Mouse (Mus musculus) frontal cortex, postnatal 25 days (tissue): ENCODE data around the gene Tmem170b.

Experiments
- DNase-seq, 2 experiments: peaks; one replicate each; pipeline ENCODE4 v3.0.0; 2022; ENCODE audit warnings: low spot score in 2 of 2

The Tmem170b gene

DNA sequence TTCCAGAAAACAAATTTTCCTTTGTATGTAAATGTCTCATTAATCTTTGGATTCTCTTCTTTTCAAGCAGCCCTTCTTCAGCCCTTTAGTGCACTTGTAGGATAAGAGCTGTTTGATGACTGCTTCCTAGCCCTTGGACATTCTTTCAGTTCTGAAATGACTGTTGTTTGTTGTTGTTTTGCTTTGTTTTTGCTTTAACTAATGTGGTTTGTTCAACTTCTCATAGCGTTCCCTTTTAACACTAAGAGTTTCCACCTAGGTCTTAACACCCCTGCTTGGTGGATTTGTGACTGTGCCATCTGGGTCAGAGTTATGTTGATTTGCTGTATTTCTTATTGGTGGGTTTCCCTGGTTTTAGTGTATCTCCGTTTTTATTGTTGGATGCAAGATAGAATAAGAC, 8.8 kb downstream of the Tmem170b start:
- DNase-seq: no peak

- no peak for DNase-seq
Measured at GRCm38 (mm10) chr13:41614982-41615381, 9.3 kb downstream of the Tmem170b start.

DNA sequence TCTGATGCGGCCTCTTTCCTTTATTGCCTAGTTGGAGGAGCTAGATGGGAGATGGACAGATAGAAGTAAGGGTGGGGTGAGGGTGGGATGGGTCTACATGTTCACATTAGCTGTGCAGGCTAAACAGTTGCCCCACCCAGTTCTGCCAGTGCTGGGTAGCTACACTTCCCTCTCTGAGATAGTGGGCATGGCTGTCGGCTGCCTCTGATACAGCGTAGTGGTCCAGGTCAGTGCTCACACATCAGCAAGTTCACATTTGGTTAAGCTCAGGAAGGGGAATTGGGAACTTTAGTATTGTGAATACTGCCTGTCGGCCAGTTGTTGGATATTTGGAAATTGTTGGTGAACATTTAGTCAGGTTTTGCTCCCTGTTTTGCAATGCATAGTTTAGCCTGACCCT, 13.8 kb downstream of the Tmem170b start:
- DNase-seq: no peak

DNA sequence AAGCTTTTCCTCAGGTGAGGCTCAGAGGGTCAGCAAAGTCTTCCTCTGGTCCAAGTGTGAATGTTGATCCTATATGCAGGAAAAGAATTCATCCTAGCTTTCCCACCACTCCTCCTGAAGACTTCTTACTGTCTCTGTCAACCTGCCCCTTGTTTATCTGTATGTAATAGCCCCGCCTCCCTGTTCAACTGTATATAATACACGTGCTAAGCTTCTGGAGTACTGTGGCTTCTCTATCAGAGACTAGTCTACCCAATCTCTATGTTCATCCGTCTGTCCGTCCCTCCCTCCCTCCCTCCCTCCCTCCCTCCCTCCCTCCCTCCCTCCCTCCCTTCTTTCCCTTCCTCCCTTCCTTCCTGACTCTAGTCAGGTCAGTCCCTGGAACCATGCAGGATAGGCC, 14.4 kb downstream of the Tmem170b start:
- DNase-seq: no peak

DNA sequence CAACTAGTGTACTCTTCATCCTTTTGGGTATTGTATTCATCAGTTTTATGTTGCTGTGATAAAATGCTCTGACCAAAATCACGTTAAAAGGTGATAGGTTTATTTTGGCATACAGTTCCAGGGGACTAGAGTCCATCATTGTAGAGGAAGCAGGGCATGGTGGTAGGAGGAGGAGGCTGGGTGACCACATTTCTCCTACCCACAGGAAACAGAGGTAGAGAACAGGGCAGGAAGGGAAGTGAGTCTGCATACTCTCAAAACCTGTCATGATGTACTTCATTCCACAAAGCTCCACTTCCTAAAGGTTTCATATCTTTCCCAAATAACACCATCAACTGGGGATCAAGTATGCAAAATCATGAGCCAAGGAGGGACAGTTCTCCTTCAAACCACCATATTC, 18.4 kb downstream of the Tmem170b start:
- no peak for DNase-seq

- DNase-seq: no peak
Measured at GRCm38 (mm10) chr13:41625248-41625647, 19.5 kb downstream of the Tmem170b start.

DNA sequence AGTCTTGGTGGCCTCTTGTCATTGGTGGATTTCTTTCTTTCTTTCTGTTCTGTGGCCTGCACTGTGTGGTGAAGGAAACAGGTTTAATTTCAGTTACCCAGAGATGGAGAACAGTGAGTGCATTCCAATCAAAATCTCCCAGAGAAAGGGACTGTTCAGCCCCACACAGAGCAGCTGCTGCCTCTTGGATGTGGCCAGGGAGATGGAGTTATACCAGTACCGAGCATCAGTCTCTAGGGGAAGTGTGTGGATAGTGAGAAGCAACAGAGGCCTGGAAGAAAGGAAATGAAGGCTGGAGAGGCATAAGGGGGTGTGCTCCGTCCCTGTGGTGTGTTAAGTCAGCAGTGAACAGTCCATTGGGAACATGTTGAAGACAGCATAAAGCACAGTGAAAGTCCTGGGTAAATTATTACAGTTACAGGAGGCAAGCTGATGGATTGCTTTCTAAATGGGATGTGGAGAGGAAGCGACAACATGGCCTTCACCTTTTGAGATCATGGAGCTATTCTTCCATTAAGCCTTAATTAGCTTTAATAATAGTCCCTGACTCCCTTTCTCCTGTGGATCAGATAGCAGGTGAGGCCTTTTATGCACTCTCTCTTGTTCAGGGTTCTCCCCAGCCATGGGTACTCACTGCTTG, 21.7 kb downstream of the Tmem170b start:
- DNase-seq: no peak

GRCm38 (mm10) chr13:41634401-41634818, 28.7 kb downstream of the Tmem170b start:
- DNase-seq: peak; percentile 64 to 71

- DNase-seq: no peak
Measured at GRCm38 (mm10) chr13:41638083-41638482, 32.4 kb downstream of the Tmem170b start.

DNA sequence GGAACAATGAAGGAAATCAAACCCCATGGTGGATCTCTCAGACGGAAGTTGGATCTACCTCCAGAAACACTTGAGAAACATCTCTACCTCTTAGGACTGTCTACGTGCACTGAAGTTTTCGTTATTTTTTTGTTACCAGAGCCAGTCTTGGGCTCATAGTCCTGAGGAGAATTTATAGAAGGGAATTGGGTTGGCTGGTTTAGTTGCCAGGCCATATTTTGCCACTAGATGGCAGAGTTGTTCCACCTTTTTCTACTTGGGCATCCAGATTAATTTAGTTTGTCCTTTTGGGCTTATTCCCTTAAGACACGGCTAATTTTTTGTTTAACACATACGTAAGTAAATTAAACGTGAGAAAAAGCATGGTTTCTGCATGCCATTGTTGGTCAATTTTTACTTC, 37.1 kb downstream of the Tmem170b start:
- peak; percentile 54 to 61 for DNase-seq

GRCm38 (mm10) chr13:41643798-41644197, 38.1 kb downstream of the Tmem170b start:
- DNase-seq: no peak

GRCm38 (mm10) chr13:41644591-41645482, 39.1 kb downstream of the Tmem170b start:
- DNase-seq: no peak

GRCm38 (mm10) chr13:41645483-41645859, 39.8 kb downstream of the Tmem170b start:
- DNase-seq: no peak

DNA sequence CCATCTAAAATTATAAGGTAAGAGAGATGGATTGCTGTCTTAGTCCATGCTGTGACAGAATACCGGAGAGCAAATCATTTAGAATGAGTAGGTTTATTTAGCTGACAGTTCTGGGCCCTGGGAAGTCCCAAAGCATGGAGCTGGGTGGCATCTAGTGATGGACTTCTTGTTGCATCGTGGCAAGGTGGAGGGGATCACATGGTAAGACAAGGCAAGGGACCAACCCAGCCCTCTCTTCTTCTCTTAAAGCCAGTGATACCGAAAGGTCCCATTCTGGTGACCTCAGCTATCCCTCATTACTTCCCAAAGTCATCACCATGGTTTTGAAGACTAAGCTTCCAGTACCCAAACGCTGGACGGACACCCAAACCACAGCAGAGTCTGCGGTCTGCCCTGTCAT, 42.3 kb downstream of the Tmem170b start:
- DNase-seq: no peak

- no peak for DNase-seq
Measured at GRCm38 (mm10) chr13:41650665-41651064, 45.0 kb downstream of the Tmem170b start.

- no peak for DNase-seq
Measured at GRCm38 (mm10) chr13:41653791-41654190, 48.1 kb downstream of the Tmem170b start.

GRCm38 (mm10) chr13:41655576-41656090, 49.9 kb downstream of the Tmem170b start:
- no peak for DNase-seq

DNA sequence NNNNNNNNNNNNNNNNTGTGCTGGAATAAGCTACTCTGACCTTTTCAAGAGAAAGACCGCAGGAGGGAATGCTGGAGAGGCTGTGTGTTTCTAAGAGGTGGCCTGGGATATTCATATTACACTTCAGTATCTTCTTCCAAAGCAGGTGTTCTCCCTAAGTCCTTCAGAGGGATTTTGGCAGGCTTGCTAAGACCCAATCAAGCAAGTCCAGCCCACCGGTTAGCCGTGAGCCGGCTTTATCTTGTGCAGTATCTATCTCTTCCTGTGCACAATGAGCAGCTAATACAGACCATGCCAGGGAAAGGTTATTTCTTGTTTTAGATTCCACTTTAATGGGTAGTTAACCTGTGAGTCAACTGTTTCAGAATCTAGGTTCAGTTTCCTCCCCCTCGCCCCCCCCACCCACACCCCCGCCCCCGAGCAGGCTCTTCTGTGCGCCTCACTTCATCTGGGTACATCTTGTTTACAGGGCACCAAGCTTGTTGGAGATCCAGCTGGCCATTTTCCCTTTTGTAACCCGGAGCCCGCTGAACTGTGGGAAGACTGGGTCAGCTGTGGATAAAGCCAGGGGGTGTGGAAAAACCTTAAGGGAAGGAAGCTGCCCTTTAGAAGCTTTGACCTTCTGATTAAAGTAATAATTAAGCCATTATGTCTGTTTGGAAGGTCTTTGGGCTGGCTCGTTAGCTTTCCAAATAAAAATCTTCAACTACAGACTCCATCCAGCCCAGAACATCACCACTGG, 54.5 kb downstream of the Tmem170b start:
- DNase-seq: no peak

DNA sequence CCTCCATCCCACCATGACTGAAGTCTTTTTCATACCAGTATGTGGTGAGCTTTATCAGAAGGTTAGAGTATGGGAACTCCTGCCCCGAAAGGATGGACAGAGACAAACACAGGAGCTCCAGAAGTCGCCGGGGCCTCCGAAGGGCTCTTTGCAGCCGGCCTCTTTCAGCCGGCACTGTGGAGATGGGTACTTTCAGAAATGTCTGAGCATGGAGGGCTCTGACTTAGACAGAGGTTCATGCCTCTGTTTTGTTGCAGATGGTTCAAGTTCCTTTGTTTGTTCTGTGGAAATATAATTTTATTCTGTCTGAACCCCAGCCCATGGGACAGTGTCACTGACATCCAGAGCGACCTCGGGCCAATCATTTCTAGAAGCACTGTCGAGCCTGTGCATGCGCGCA, 55.4 kb downstream of the Tmem170b start:
- DNase-seq: no peak

DNA sequence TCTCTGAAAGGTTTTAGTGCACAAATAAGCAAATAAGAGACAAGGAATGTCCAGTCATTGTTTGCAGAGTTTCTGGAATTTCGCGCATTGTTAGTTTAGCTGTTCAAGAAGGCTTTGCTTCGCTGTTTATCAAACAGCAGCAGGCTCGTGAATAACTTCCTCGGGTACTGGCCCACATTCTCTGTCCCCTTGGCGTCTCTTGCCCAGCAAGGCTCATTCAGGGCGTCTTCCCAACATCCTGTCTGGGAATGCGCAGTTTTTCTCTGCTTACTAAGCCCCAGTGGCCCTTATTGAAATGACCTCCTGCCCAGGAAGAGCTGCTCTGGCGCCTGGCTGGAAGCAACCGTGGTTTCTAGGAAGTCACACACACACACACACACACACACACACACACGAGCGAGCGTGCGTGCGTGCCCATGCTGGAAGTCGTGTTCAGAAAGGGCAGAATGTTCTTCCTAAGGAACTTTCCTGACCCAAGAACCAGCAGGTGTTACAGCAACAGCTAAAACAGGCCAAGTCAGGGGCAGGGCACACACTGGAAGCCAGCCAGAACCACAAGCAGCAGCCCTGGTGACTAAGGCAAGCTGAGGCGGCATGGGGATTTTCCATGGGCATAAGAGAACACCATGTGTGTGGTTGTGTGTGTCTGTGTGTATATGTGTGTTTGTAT, 56.8 kb downstream of the Tmem170b start:
- peak in 1 of 2 experiments; percentile 6 for DNase-seq

DNA sequence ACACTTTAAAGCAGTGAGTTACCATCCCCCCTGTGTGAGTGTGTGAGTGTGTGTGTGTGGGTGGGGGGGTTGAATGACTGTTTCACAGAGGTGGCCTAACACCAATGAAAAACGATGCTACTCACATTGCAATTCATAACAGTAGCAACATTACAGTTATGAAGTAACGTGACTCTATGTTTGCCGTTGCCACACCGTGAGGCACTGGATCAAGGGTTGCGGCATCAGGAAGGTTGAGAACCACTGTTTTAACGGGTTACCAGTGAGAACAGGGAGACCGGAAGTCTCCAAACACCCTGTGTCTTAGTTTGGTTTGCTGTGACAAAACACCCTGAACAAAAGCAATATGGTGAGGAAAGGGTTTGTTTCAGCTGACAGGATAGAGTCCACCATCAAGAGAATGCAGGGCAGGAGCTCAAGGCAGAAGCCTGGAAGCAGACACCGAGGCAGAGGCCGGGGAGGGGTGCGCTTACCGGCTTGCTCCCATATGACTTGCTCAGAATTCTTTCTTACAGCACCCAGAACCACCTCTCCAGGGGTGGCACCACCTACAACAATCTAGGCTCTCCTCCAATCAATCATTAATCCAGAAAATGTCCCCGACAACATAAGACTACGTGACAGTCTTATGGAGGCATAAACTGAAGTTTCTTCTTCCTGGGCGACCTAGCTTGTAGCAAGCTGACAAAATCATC, 57.9 kb downstream of the Tmem170b start:
- DNase-seq: no peak
